Mouse (Mus musculus): ENCODE results near the gene Pla2g3.

DNA sequence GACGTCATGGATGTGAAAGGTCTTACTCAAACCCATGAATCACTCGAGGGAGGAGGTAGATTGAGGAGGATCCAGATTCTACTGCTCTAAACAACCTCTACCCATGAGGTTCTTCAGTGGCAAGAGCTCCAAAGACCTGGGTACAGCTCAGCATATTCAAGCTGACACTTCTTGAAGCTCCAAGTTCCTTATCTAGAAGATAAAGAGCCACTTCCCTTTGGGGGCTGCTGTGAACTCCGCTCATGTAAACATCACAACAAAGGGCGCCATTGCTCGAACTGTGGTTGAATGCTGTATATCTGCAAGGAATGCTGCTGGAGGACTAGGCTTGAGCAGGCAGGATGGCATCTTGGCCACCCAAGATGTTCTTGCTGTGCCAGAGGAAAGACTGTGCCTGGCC lies 952 bp downstream of the Pla2g3 start:
- TF ChIP-seq POLR2A (IDR thresholded peaks at IDR 0.05; ENCODE audit: insufficient read length, low read depth): no peak
- no peak for TF ChIP-seq E2F4 (IDR thresholded peaks at IDR 0.05; ENCODE audit: insufficient read depth)
- TF ChIP-seq USF1 (IDR thresholded peaks at IDR 0.05; ENCODE audit: low read depth): no peak
- TF ChIP-seq MYOD1 (IDR thresholded peaks at IDR 0.05; ENCODE audit: control insufficient read depth in 1 of 3, insufficient read length in 2 of 3, low read depth in 2 of 3): no peak
- TF ChIP-seq SRF (IDR thresholded peaks at IDR 0.05; ENCODE audit: control insufficient read depth, insufficient read length, low read depth): no peak
- no peak for TF ChIP-seq MYOG (IDR thresholded peaks at IDR 0.05; ENCODE audit: control insufficient read depth in 1 of 3, insufficient read depth in 1 of 3, insufficient read length in 2 of 3, low read depth in 2 of 3)
- no peak for TF ChIP-seq POLR2AphosphoS2 (IDR thresholded peaks at IDR 0.05; ENCODE audit: insufficient read length, low read depth)
- TF ChIP-seq TCF12 (IDR thresholded peaks at IDR 0.05; ENCODE audit: insufficient read depth, poor library complexity, severe bottlenecking): no peak
- TF ChIP-seq MAX (IDR thresholded peaks at IDR 0.05; ENCODE audit: low read depth): no peak
- no peak for TF ChIP-seq TCF3 (IDR thresholded peaks at IDR 0.05; ENCODE audit: insufficient read length, low read depth)
- TF ChIP-seq REST (IDR thresholded peaks at IDR 0.05; ENCODE audit: insufficient read depth, insufficient read length): no peak
- no peak for TF ChIP-seq CEBPB (IDR thresholded peaks at IDR 0.05; ENCODE audit: insufficient read depth, poor library complexity, severe bottlenecking)

Measured in myocyte (in vitro differentiated cells).